Mouse (Mus musculus) embryonic facial prominence, embryonic 15.5 days (tissue): ENCODE measurements at regions not wholly inside any gene's neighbourhood (a gene's known extent, or its start where the extent isn't known, plus 50 kb on each side); places are given as distances from the start of the nearest gene placed in this dataset.

ENCODE experiments used
- ATAC-seq: fragments of 200-750 bp; cut with Nextera tagmentation; 2 replicates; pipeline ENCODE4 v1.8.0; 2017; ENCODE audit warnings: low read depth, moderate TSS enrichment; ENCODE audit not compliant: insufficient number of reproducible peaks, low FRiP score, low TSS enrichment
- H3K27ac ChIP-seq: fragments of 300-500 bp; sonication (generic); replicated peaks from 2 replicates; pipeline ENCODE4 v1.5.1; 2015; ENCODE audit warnings: mild to moderate bottlenecking, inconsistent platforms
- H3K27me3 ChIP-seq: fragments of 300-500 bp; sonication (generic); 2 replicates; pipeline ENCODE4 v1.6.1; 2015; ENCODE audit warnings: inconsistent platforms
- H3K36me3 ChIP-seq: fragments of 300-500 bp; sonication (generic); 2 replicates; pipeline ENCODE4 v1.6.1; 2015; ENCODE audit warnings: mild to moderate bottlenecking, inconsistent platforms
- H3K4me1 ChIP-seq: fragments of 300-500 bp; sonication (generic); 2 replicates; pipeline ENCODE4 v1.6.1; 2015; ENCODE audit warnings: inconsistent platforms
- H3K4me2 ChIP-seq: fragments of 300-500 bp; sonication (generic); replicated peaks from 2 replicates; pipeline ENCODE4 v1.6.1; 2015; ENCODE audit warnings: mild to moderate bottlenecking, inconsistent platforms
- H3K4me3 ChIP-seq: fragments of 300-500 bp; sonication (generic); replicated peaks from 2 replicates; pipeline ENCODE4 v1.5.1; 2015; ENCODE audit warnings: mild to moderate bottlenecking, inconsistent platforms
- H3K9ac ChIP-seq: fragments of 300-500 bp; sonication (generic); 2 replicates; pipeline ENCODE4 v1.6.1; 2015; ENCODE audit warnings: inconsistent platforms
- H3K9me3 ChIP-seq: fragments of 300-500 bp; sonication (generic); replicated peaks from 2 replicates; pipeline ENCODE4 v1.6.1; 2016; ENCODE audit warnings: inconsistent platforms
- WGBS: fragments of 180-500 bp; shearing (Covaris S2); methylation state at CpG from one replicate; pipeline ENCODE4 v1.1.7; 2015; 5-methylcytosine and 5-hydroxymethylcytosine counted together

- no peak overlapping the region for H3K4me2 ChIP-seq
- ATAC-seq, result no peak
- H3K9me3 ChIP-seq, result no peaks in the 10 kb centered on the region
- no peak overlapping the region for H3K27ac ChIP-seq
- H3K36me3 ChIP-seq, result no peaks in the 10 kb centered on the region
- no peaks in the 10 kb centered on the region for H3K27me3 ChIP-seq
- H3K9ac ChIP-seq, result no peak overlapping the region
- no peak overlapping the region for H3K4me3 ChIP-seq
- no peaks in the 10 kb centered on the region for H3K4me1 ChIP-seq
- WGBS, result 96% methylated on average over 8 of the region's 8 CpGs
Observed at GRCm38 (mm10) chr5:17064565-17064964, 273.0 kb downstream of the Gm28710 start.

- no peak overlapping the region for H3K9ac ChIP-seq
- no peak overlapping the region for H3K27ac ChIP-seq
- H3K4me1 ChIP-seq, result no peaks in the 10 kb centered on the region
- no peaks in the 10 kb centered on the region for H3K27me3 ChIP-seq
- WGBS, result 63% methylated on average over 1 of the region's 1 CpGs
- no peak for ATAC-seq
- H3K4me2 ChIP-seq, result no peak overlapping the region
- no peaks in the 10 kb centered on the region for H3K9me3 ChIP-seq
- no peaks in the 10 kb centered on the region for H3K36me3 ChIP-seq
- no peak overlapping the region for H3K4me3 ChIP-seq
Observed at GRCm38 (mm10) chr5:17080405-17080804, 288.8 kb downstream of the Gm28710 start.

- WGBS, result 91% methylated on average over 1 of the region's 1 CpGs
Observed at GRCm38 (mm10) chr5:17111556-17111955, 261.4 kb upstream of the Speer4f2 start.

GRCm38 (mm10) chr5:17112026-17112425 is 261.0 kb upstream of the Speer4f2 start:
- 26% methylated on average over 2 of the region's 2 CpGs for WGBS

More at GRCm38 (mm10) chr5:17111556-17111955, 261.4 kb upstream of the Speer4f2 start:
- Histone ChIP-seq H3K4me1 (no peaks in the 10 kb centered on the region), H3K4me2 (no peak overlapping the region), H3K9me3 (no peaks in the 10 kb centered on the region), H3K9ac (no peak overlapping the region), H3K36me3 (no peaks in the 10 kb centered on the region), H3K27me3 (no peaks in the 10 kb centered on the region), H3K4me3 (no peak overlapping the region), H3K27ac (no peak overlapping the region)
- ATAC-seq, result no peak

GRCm38 (mm10) chr5:17115035-17115434 is 257.9 kb upstream of the Speer4f2 start:
- WGBS, result 81% methylated on average over 3 of the region's 3 CpGs
- Histone ChIP-seq H3K4me3 (no peak overlapping the region), H3K4me2 (no peak overlapping the region), H3K4me1 (no peaks in the 10 kb centered on the region), H3K27ac (no peak overlapping the region), H3K9me3 (no peaks in the 10 kb centered on the region), H3K27me3 (no peaks in the 10 kb centered on the region), H3K9ac (no peak overlapping the region), H3K36me3 (no peaks in the 10 kb centered on the region)
- no peak for ATAC-seq

More at GRCm38 (mm10) chr5:17112026-17112425, 261.0 kb upstream of the Speer4f2 start:
- Histone ChIP-seq H3K4me2 (no peak overlapping the region), H3K4me3 (no peak overlapping the region), H3K27ac (no peak overlapping the region), H3K9me3 (no peaks in the 10 kb centered on the region), H3K9ac (no peak overlapping the region), H3K4me1 (no peaks in the 10 kb centered on the region), H3K36me3 (no peaks in the 10 kb centered on the region), H3K27me3 (no peaks in the 10 kb centered on the region)
- ATAC-seq, result no peak

- H3K27me3 ChIP-seq, result no peaks in the 10 kb centered on the region
- no peaks in the 10 kb centered on the region for H3K9me3 ChIP-seq
- no peak overlapping the region for H3K9ac ChIP-seq
- no peak overlapping the region for H3K27ac ChIP-seq
- no peaks in the 10 kb centered on the region for H3K4me1 ChIP-seq
- WGBS, result 54% methylated on average over 3 of the region's 3 CpGs
- no peak for ATAC-seq
- no peak overlapping the region for H3K4me2 ChIP-seq
- no peak overlapping the region for H3K4me3 ChIP-seq
- H3K36me3 ChIP-seq, result no peaks in the 10 kb centered on the region
Observed at GRCm38 (mm10) chr5:17116072-17116471, 256.9 kb upstream of the Speer4f2 start.

- ATAC-seq, result no peak
- H3K4me1 ChIP-seq, result no peaks in the 10 kb centered on the region
Observed at GRCm38 (mm10) chr5:17125240-17125639, 247.7 kb upstream of the Speer4f2 start.

GRCm38 (mm10) chr5:17127501-17127900 is 245.5 kb upstream of the Speer4f2 start:
- 30% methylated on average over 4 of the region's 4 CpGs for whole genome bisulfite sequencing
- no peaks in the 10 kb centered on the region for H3K36me3 ChIP-seq

More at GRCm38 (mm10) chr5:17125240-17125639, 247.7 kb upstream of the Speer4f2 start:
- Histone ChIP-seq H3K9ac (no peak overlapping the region), H3K4me3 (no peak overlapping the region), H3K4me2 (no peak overlapping the region), H3K9me3 (no peaks in the 10 kb centered on the region), H3K27ac (no peak overlapping the region), H3K27me3 (no peaks in the 10 kb centered on the region), H3K36me3 (no peaks in the 10 kb centered on the region)
- 81% methylated on average over 2 of the region's 2 CpGs for WGBS

GRCm38 (mm10) chr5:17135489-17135888 is 237.5 kb upstream of the Speer4f2 start:
- Histone ChIP-seq H3K4me3 (no peak overlapping the region), H3K4me2 (no peak overlapping the region), H3K27ac (no peak overlapping the region), H3K9me3 (no peaks in the 10 kb centered on the region), H3K9ac (no peak overlapping the region), H3K4me1 (no peaks in the 10 kb centered on the region), H3K27me3 (no peaks in the 10 kb centered on the region), H3K36me3 (no peaks in the 10 kb centered on the region)
- no peak for ATAC-seq
- 50% methylated on average over 5 of the region's 5 CpGs for WGBS

More at GRCm38 (mm10) chr5:17127501-17127900, 245.5 kb upstream of the Speer4f2 start:
- H3K4me3 ChIP-seq, result no peak overlapping the region
- no peaks in the 10 kb centered on the region for H3K27me3 ChIP-seq
- H3K4me2 ChIP-seq, result no peak overlapping the region
- ATAC-seq, result no peak
- no peaks in the 10 kb centered on the region for H3K9me3 ChIP-seq
- H3K4me1 ChIP-seq, result no peaks in the 10 kb centered on the region
- H3K9ac ChIP-seq, result no peak overlapping the region
- no peak overlapping the region for H3K27ac ChIP-seq

- ATAC-seq, result no peak
- Histone ChIP-seq H3K9ac (no peak overlapping the region), H3K27me3 (no peaks in the 10 kb centered on the region), H3K4me1 (no peaks in the 10 kb centered on the region), H3K4me2 (no peak overlapping the region), H3K27ac (no peak overlapping the region), H3K9me3 (no peaks in the 10 kb centered on the region), H3K4me3 (no peak overlapping the region), H3K36me3 (no peaks in the 10 kb centered on the region)
Observed at GRCm38 (mm10) chr5:17141555-17141954, 231.4 kb upstream of the Speer4f2 start.

- H3K27me3 ChIP-seq, result no peaks in the 10 kb centered on the region
- WGBS, result 87% methylated on average over 2 of the region's 2 CpGs
- no peak overlapping the region for H3K4me2 ChIP-seq
- no peak overlapping the region for H3K9ac ChIP-seq
- H3K4me3 ChIP-seq, result no peak overlapping the region
- ATAC-seq, result no peak
- no peaks in the 10 kb centered on the region for H3K9me3 ChIP-seq
- H3K27ac ChIP-seq, result no peak overlapping the region
- no peaks in the 10 kb centered on the region for H3K4me1 ChIP-seq
- no peaks in the 10 kb centered on the region for H3K36me3 ChIP-seq
Observed at GRCm38 (mm10) chr5:17174562-17174961, 198.4 kb upstream of the Speer4f2 start.

- Histone ChIP-seq H3K36me3 (no peaks in the 10 kb centered on the region), H3K9ac (no peak overlapping the region), H3K4me1 (no peaks in the 10 kb centered on the region), H3K4me2 (no peak overlapping the region), H3K27ac (0 out of 2 replicates have a peak overlapping the region, but pooled peaks have one; percentile 48), H3K4me3 (no peak overlapping the region), H3K27me3 (no peaks in the 10 kb centered on the region), H3K9me3 (no peaks in the 10 kb centered on the region)
- 34% methylated on average over 9 of the region's 9 CpGs for WGBS
- ATAC-seq, result no peak
Observed at GRCm38 (mm10) chr5:17176771-17177170, 196.2 kb upstream of the Speer4f2 start.
